Mouse (Mus musculus) spleen, postnatal 0 days (tissue): Measurements from ENCODE around the gene Ccdc86. TPM values are rescaled to one million over a fixed set of nuclear protein-coding genes. Genes with fewer than 3 reads are reported as not detected.

Experiments used
- polyA plus RNA-seq: library from polyadenylated mRNA; unstranded; fragments of >200 nt; fragmentation: Nextera tagmentation; extraction: Ambion mirVana; gene quantifications from 2 replicates; pipeline ENCODE4 v1.2.1, GENCODE M21; 2015

The Ccdc86 gene
- 17.8 and 18.3 TPM in 2 replicates for polyA plus RNA-seq

GRCm38 (mm10) chr19:10949112-10949511, at the start of gene Ccdc86:
Ccdc86 (minus strand) TSS chr19:10949266.

DNA sequence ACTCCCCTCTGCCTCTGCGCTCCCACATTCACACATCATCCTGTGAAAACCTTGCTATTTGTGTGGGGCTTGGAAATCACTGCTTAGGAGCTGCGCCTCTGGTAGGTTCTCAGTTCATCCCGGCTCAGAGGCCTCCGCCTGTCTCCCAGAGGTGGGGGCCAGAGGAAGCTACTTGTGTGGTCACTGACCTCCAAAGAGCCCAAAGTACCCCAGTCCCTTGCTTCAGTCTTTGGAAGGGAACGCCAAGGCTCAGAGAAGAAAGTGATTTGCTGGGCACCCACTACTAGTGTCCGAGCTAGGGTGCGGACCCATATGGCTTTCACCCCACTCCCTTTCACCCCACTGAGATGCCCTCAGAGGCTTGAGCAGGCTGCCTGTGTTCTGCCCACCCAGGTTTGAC, 44.1 kb upstream of the Ccdc86 start, which contains the start of gene Ms4a15:
Ms4a15 (minus strand) TSS at position 101 of the 400 bp plus-strand sequence.

GRCm38 (mm10) chr19:10974238-10974865, 25.3 kb upstream of the Ccdc86 start, which contains the start of gene Ms4a10:
Ms4a10 (minus strand) TSS chr19:10974670.

GRCm38 (mm10) chr19:10937110-10937563, 11.9 kb downstream of the Ccdc86 start, which contains the start of gene Ptgdr2:
Ptgdr2 (plus strand) TSS chr19:10937160.

DNA sequence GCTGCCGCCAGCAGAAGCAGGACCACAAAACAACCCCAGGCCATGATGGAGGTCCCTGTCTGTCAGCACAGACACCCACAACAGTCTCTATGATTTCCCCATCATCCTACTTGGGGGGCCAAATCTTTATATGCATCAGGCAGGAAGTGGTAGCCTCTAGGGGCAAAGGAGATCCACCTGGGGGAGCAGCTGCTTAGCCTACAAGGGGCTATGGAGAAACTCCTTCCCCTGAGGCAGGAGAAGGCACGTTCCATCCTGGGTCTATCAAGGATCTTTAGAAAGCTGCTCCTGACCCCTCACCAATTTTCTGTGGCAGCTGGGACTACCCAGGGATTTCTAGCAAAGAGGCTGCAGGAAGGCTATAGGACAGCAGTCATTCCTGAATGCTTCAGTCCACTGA, 28.5 kb downstream of the Ccdc86 start, which contains the start of gene Zp1:
Zp1 (minus strand) TSS at position 101 of the 400 bp plus-strand sequence.

GRCm38 (mm10) chr19:10895016-10895528, 54.0 kb downstream of the Ccdc86 start, which contains the start of gene Prpf19:
Prpf19 (plus strand) TSS chr19:10895231.

Other genes with a start within 250 kb of the Ccdc86 start
- 0.32 and 0.67 TPM in 2 replicates for gene Cd5, start 210.3 kb downstream of the Ccdc86 start, polyA plus RNA-seq
- 0.29 and 0.40 TPM in 2 replicates for gene Cd6, start 119.2 kb downstream of the Ccdc86 start, polyA plus RNA-seq
- gene Slc15a3, start 109.5 kb downstream of the Ccdc86 start, polyA plus RNA-seq, result 4.9 and 6.8 TPM in 2 replicates
- 6.8 and 8.2 TPM in 2 replicates for gene Tmem132a, start 79.3 kb downstream of the Ccdc86 start, polyA plus RNA-seq
- gene Tmem109, start 67.3 kb downstream of the Ccdc86 start, polyA plus RNA-seq, result 26.2 and 34.8 TPM in 2 replicates
- 27.0 and 27.9 TPM in 2 replicates for gene Prpf19, start 54.0 kb downstream of the Ccdc86 start, polyA plus RNA-seq
- not detected in 2 replicates for gene Zp1, start 28.6 kb downstream of the Ccdc86 start, polyA plus RNA-seq
- 0.05 TPM in 1 of 2 replicates, not detected in the other for gene Ptgdr2, start 12.1 kb downstream of the Ccdc86 start, polyA plus RNA-seq
- gene Ms4a10, start 25.4 kb upstream of the Ccdc86 start, polyA plus RNA-seq, result not detected in 2 replicates
- not detected in 2 replicates for gene Ms4a15, start 44.0 kb upstream of the Ccdc86 start, polyA plus RNA-seq
- not detected in 2 replicates for gene Ms4a18, start 68.8 kb upstream of the Ccdc86 start, polyA plus RNA-seq
- gene Ms4a8a, start 131.8 kb upstream of the Ccdc86 start, polyA plus RNA-seq, result 0.35 and 0.46 TPM in 2 replicates
- not detected in 2 replicates for gene 1700017D01Rik, start 181.6 kb upstream of the Ccdc86 start, polyA plus RNA-seq
- gene 1700025F22Rik, start 216.1 kb upstream of the Ccdc86 start, polyA plus RNA-seq, result not detected in 2 replicates
- gene Ms4a13, start 247.5 kb upstream of the Ccdc86 start, polyA plus RNA-seq, result not detected in 2 replicates